Mouse (Mus musculus) embryonic facial prominence, embryonic 14.5 days (tissue): ENCODE data around the gene Ankrd13a. TPM values are rescaled to one million over a fixed set of nuclear protein-coding genes. Genes with fewer than 3 reads are reported as not detected.

Source experiments
- ATAC-seq: fragments of 200-750 bp; cut with Nextera tagmentation; 2 replicates; pipeline ENCODE4 v1.8.0; 2017; ENCODE audit warnings: low read depth, moderate number of reproducible peaks, moderate TSS enrichment
- DNase-seq: peaks from one replicate; pipeline ENCODE4 v3.0.0-alpha.2; 2015; ENCODE audit warnings: low spot score
- H3K27ac ChIP-seq: fragments of 300-500 bp; sonication (generic); replicated peaks from 2 replicates; pipeline ENCODE4 v1.5.1; 2014; ENCODE audit warnings: low read depth, mild to moderate bottlenecking, low read length, moderate library complexity
- H3K27me3 ChIP-seq: fragments of 300-500 bp; sonication (generic); replicated peaks from 2 replicates; pipeline ENCODE4 v1.6.1; 2014; ENCODE audit warnings: low read length; ENCODE audit not compliant: control insufficient read depth, insufficient read depth
- H3K36me3 ChIP-seq: fragments of 300-500 bp; sonication (generic); 2 replicates; pipeline ENCODE4 v1.6.1; 2014; ENCODE audit warnings: low read length, mixed read lengths; ENCODE audit not compliant: control insufficient read depth, insufficient read depth
- H3K4me1 ChIP-seq: fragments of 300-500 bp; sonication (generic); 2 replicates; pipeline ENCODE4 v1.6.1; 2014; ENCODE audit warnings: antibody characterized with exemption, low read length; ENCODE audit not compliant: control insufficient read depth, insufficient read depth
- H3K4me2 ChIP-seq: fragments of 300-500 bp; sonication (generic); 2 replicates; pipeline ENCODE4 v1.6.1; 2014; ENCODE audit warnings: low read depth, mild to moderate bottlenecking, low read length, moderate library complexity, mixed read lengths
- H3K4me3 ChIP-seq: fragments of 300-500 bp; sonication (generic); 2 replicates; pipeline ENCODE4 v1.5.1; 2014; ENCODE audit warnings: low read depth, mild to moderate bottlenecking, low read length
- H3K9ac ChIP-seq: fragments of 300-500 bp; sonication (generic); 2 replicates; pipeline ENCODE4 v1.6.1; 2014; ENCODE audit warnings: low read depth, mild to moderate bottlenecking, low read length, moderate library complexity, mixed read lengths
- H3K9me3 ChIP-seq: fragments of 300-500 bp; sonication (generic); 2 replicates; pipeline ENCODE4 v1.6.1; 2016; ENCODE audit warnings: low read length; ENCODE audit not compliant: control insufficient read depth
- WGBS: fragments of 180-500 bp; shearing (Covaris S2); extraction: QIAGEN DNeasy Blood & Tissue Kit; methylation state at CpG from one replicate; pipeline ENCODE4 v1.1.7; 2014; 5-methylcytosine and 5-hydroxymethylcytosine counted together
- polyA plus RNA-seq: library from polyadenylated mRNA; unstranded; fragments of >200 nt; fragmentation: Nextera tagmentation; extraction: Ambion mirVana; gene quantifications from 2 replicates; pipeline ENCODE4 v1.2.1, GENCODE M21; 2014

The Ankrd13a gene
- polyA plus RNA-seq, 1 experiment from 2014 or later: 61.4 TPM

GRCm38 (mm10) chr5:114740595-114740994, 33.9 kb upstream of the Ankrd13a start:
- Histone ChIP-seq H3K27me3 (no peaks in the 10 kb centered on the region), H3K9me3 (no peaks in the 10 kb centered on the region), H3K4me1 (no peaks in the 10 kb centered on the region), H3K9ac (no peak overlapping the region), H3K36me3 (peaks cover 95% of the 10 kb centered on the region), H3K27ac (no peak overlapping the region), H3K4me2 (no peak overlapping the region), H3K4me3 (no peak overlapping the region)
- ATAC-seq (peak; percentile 71), DNase-seq (peak; percentile 75)
- WGBS: 57% methylated on average over 4 of the region's 4 CpGs

GRCm38 (mm10) chr5:114742572-114742971, 31.9 kb upstream of the Ankrd13a start:
- no peak overlapping the region for H3K4me2 ChIP-seq
- no peaks in the 10 kb centered on the region for H3K27me3 ChIP-seq
- no peak overlapping the region for H3K9ac ChIP-seq
- H3K4me1 ChIP-seq: no peaks in the 10 kb centered on the region
- H3K9me3 ChIP-seq: no peaks in the 10 kb centered on the region
- H3K27ac ChIP-seq: no peak overlapping the region
- 90% methylated on average over 10 of the region's 10 CpGs for WGBS
- H3K36me3 ChIP-seq: peaks cover 92% of the 10 kb centered on the region
- no peak overlapping the region for H3K4me3 ChIP-seq
- ATAC-seq (no peak), DNase-seq (no peak)

- Histone ChIP-seq H3K4me1 (no peaks in the 10 kb centered on the region), H3K4me3 (no peak overlapping the region), H3K36me3 (peaks cover 92% of the 10 kb centered on the region), H3K4me2 (no peak overlapping the region), H3K27ac (no peak overlapping the region), H3K9ac (no peak overlapping the region), H3K9me3 (no peaks in the 10 kb centered on the region), H3K27me3 (no peaks in the 10 kb centered on the region)
- ATAC-seq: 0 out of 2 replicates have a peak, but pooled peaks have one; percentile 5
- 85% methylated on average over 13 of the region's 13 CpGs for WGBS
- no peak for DNase-seq
Measured at GRCm38 (mm10) chr5:114742998-114743696, 31.3 kb upstream of the Ankrd13a start.

GRCm38 (mm10) chr5:114743697-114744090, 30.8 kb upstream of the Ankrd13a start:
- Histone ChIP-seq H3K27me3 (no peaks in the 10 kb centered on the region), H3K36me3 (peaks cover 92% of the 10 kb centered on the region), H3K4me2 (no peak overlapping the region), H3K27ac (no peak overlapping the region), H3K9ac (no peak overlapping the region), H3K4me1 (no peaks in the 10 kb centered on the region), H3K9me3 (no peaks in the 10 kb centered on the region), H3K4me3 (no peak overlapping the region)
- WGBS: 94% methylated on average over 8 of the region's 8 CpGs
- ATAC-seq (no peak), DNase-seq (no peak)

- Histone ChIP-seq H3K27me3 (no peaks in the 10 kb centered on the region), H3K9ac (no peak overlapping the region), H3K27ac (no peak overlapping the region), H3K4me3 (no peak overlapping the region), H3K36me3 (peaks cover 94% of the 10 kb centered on the region), H3K4me2 (no peak overlapping the region), H3K9me3 (no peaks in the 10 kb centered on the region), H3K4me1 (no peaks in the 10 kb centered on the region)
- no peak for ATAC-seq
- DNase-seq: no peak
- 91% methylated on average over 5 of the region's 5 CpGs for WGBS
Measured at GRCm38 (mm10) chr5:114745581-114745980, 28.9 kb upstream of the Ankrd13a start.

GRCm38 (mm10) chr5:114746886-114747285, 27.6 kb upstream of the Ankrd13a start:
- H3K36me3 ChIP-seq: peaks cover 89% of the 10 kb centered on the region
- H3K4me1 ChIP-seq: no peaks in the 10 kb centered on the region

GRCm38 (mm10) chr5:114747521-114747920, 27.0 kb upstream of the Ankrd13a start:
- H3K4me2 ChIP-seq: no peak overlapping the region
- no peaks in the 10 kb centered on the region for H3K4me1 ChIP-seq
- H3K9ac ChIP-seq: no peak overlapping the region
- 91% methylated on average over 5 of the region's 5 CpGs for WGBS
- no peaks in the 10 kb centered on the region for H3K27me3 ChIP-seq
- no peak overlapping the region for H3K27ac ChIP-seq
- no peak overlapping the region for H3K4me3 ChIP-seq
- no peak for ATAC-seq
- no peak for DNase-seq
- no peaks in the 10 kb centered on the region for H3K9me3 ChIP-seq
- H3K36me3 ChIP-seq: peaks cover 89% of the 10 kb centered on the region

More at GRCm38 (mm10) chr5:114746886-114747285, 27.6 kb upstream of the Ankrd13a start:
- Histone ChIP-seq H3K4me3 (no peak overlapping the region), H3K4me2 (no peak overlapping the region), H3K27me3 (no peaks in the 10 kb centered on the region), H3K27ac (no peak overlapping the region), H3K9ac (no peak overlapping the region), H3K9me3 (no peaks in the 10 kb centered on the region)
- no peak for DNase-seq
- WGBS: 95% methylated on average over 4 of the region's 4 CpGs
- no peak for ATAC-seq

- ATAC-seq: no peak
- Histone ChIP-seq H3K4me1 (no peaks in the 10 kb centered on the region), H3K36me3 (peaks cover 88% of the 10 kb centered on the region), H3K9ac (no peak overlapping the region), H3K9me3 (no peaks in the 10 kb centered on the region), H3K27ac (no peak overlapping the region), H3K4me2 (no peak overlapping the region), H3K4me3 (no peak overlapping the region), H3K27me3 (no peaks in the 10 kb centered on the region)
- 86% methylated on average over 10 of the region's 10 CpGs for WGBS
- no peak for DNase-seq
Measured at GRCm38 (mm10) chr5:114750325-114750724, 24.2 kb upstream of the Ankrd13a start.

GRCm38 (mm10) chr5:114752397-114752796, 22.1 kb upstream of the Ankrd13a start:
- Histone ChIP-seq H3K36me3 (peaks cover 91% of the 10 kb centered on the region), H3K27me3 (no peaks in the 10 kb centered on the region), H3K9ac (no peak overlapping the region), H3K4me3 (no peak overlapping the region), H3K9me3 (no peaks in the 10 kb centered on the region), H3K4me1 (no peaks in the 10 kb centered on the region), H3K4me2 (no peak overlapping the region), H3K27ac (no peak overlapping the region)
- WGBS: 87% methylated on average over 10 of the region's 10 CpGs
- no peak for ATAC-seq
- DNase-seq: no peak
